Mouse (Mus musculus): ENCODE results near the gene Foxj3. TPM values are rescaled to one million over a fixed set of nuclear protein-coding genes. Genes with fewer than 3 reads are reported as not detected.

Gene Foxj3
- polyA plus RNA-seq, 1 experiment from 2014 or later = 28.5 TPM

- Histone ChIP-seq H3K9me3 (ENCODE audit: low read depth, low read length) (no peaks in the 10 kb centered on the region), H3K9ac (no peak overlapping the region), H3K36me3 (ENCODE audit: insufficient read depth) (no peaks in the 10 kb centered on the region), H3K27me3 (ENCODE audit: insufficient read depth, low read length) (no peaks in the 10 kb centered on the region), H3K27ac (ENCODE audit: low read depth) (no peak overlapping the region), H3K4me2 (no peak overlapping the region), H3K4me1 (ENCODE audit: insufficient read depth) (no peaks in the 10 kb centered on the region; the same call in 1 of the 2 replicates), H3K4me3 (ENCODE audit: low read depth, low read length) (no peak overlapping the region)
- ATAC-seq (ENCODE audit: insufficient read depth) (no peak), DNase-seq (peak; percentile 58)
- WGBS = 27% methylated on average over 5 of the region's 5 CpGs
- TF ChIP-seq CTCF (IDR thresholded peaks at IDR 0.05; ENCODE audit: low read depth) = peak; percentile 76
Observed at GRCm38 (mm10) chr4:119667454-119667853, 130.7 kb downstream of the Foxj3 start.

GRCm38 (mm10) chr4:119668185-119668584 is 131.4 kb downstream of the Foxj3 start:
- TF ChIP-seq CTCF (IDR thresholded peaks at IDR 0.05; ENCODE audit: low read depth) = no peak
- DNase-seq = no peak
- no peaks in the 10 kb centered on the region for H3K27me3 ChIP-seq (ENCODE audit: insufficient read depth, low read length)

GRCm38 (mm10) chr4:119668596-119668995 is 131.8 kb downstream of the Foxj3 start:
- DNase-seq (no peak), ATAC-seq (ENCODE audit: insufficient read depth) (no peak)
- Histone ChIP-seq H3K9ac (no peak overlapping the region), H3K36me3 (ENCODE audit: insufficient read depth) (no peaks in the 10 kb centered on the region), H3K27me3 (ENCODE audit: insufficient read depth, low read length) (no peaks in the 10 kb centered on the region), H3K4me1 (ENCODE audit: insufficient read depth) (no peaks in the 10 kb centered on the region; the same call in 1 of the 2 replicates), H3K4me3 (ENCODE audit: low read depth, low read length) (no peak overlapping the region), H3K9me3 (ENCODE audit: low read depth, low read length) (no peaks in the 10 kb centered on the region), H3K4me2 (no peak overlapping the region), H3K27ac (ENCODE audit: low read depth) (no peak overlapping the region)
- TF ChIP-seq CTCF (IDR thresholded peaks at IDR 0.05; ENCODE audit: low read depth) = no peak
- whole genome bisulfite sequencing = 73% methylated on average over 4 of the region's 4 CpGs

More at GRCm38 (mm10) chr4:119668185-119668584, 131.4 kb downstream of the Foxj3 start:
- H3K4me2 ChIP-seq = no peak overlapping the region
- H3K4me3 ChIP-seq (ENCODE audit: low read depth, low read length) = no peak overlapping the region
- no peaks in the 10 kb centered on the region for H3K36me3 ChIP-seq (ENCODE audit: insufficient read depth)
- 83% methylated on average over 3 of the region's 3 CpGs for WGBS
- H3K27ac ChIP-seq (ENCODE audit: low read depth) = no peak overlapping the region
- no peaks in the 10 kb centered on the region for H3K9me3 ChIP-seq (ENCODE audit: low read depth, low read length)
- H3K9ac ChIP-seq = no peak overlapping the region
- no peak for ATAC-seq (ENCODE audit: insufficient read depth)
- H3K4me1 ChIP-seq (ENCODE audit: insufficient read depth) = no peaks in the 10 kb centered on the region; the same call in 1 of the 2 replicates

- H3K4me2 ChIP-seq = no peak overlapping the region
- no peaks in the 10 kb centered on the region for H3K27me3 ChIP-seq (ENCODE audit: insufficient read depth, low read length)
- peak; percentile 27 for DNase-seq
- H3K4me3 ChIP-seq (ENCODE audit: low read depth, low read length) = no peak overlapping the region
- ATAC-seq (ENCODE audit: insufficient read depth) = no peak
- H3K4me1 ChIP-seq (ENCODE audit: insufficient read depth) = no peaks in the 10 kb centered on the region; the same call in 1 of the 2 replicates
- WGBS = 70% methylated on average over 10 of the region's 10 CpGs
- no peaks in the 10 kb centered on the region for H3K9me3 ChIP-seq (ENCODE audit: low read depth, low read length)
- TF ChIP-seq CTCF (IDR thresholded peaks at IDR 0.05; ENCODE audit: low read depth) = no peak
- H3K27ac ChIP-seq (ENCODE audit: low read depth) = no peak overlapping the region
- no peaks in the 10 kb centered on the region for H3K36me3 ChIP-seq (ENCODE audit: insufficient read depth)
- H3K9ac ChIP-seq = no peak overlapping the region
Observed at GRCm38 (mm10) chr4:119669356-119670209, 132.8 kb downstream of the Foxj3 start.

GRCm38 (mm10) chr4:119670210-119670555 is 133.4 kb downstream of the Foxj3 start:
- Histone ChIP-seq H3K4me1 (ENCODE audit: insufficient read depth) (no peaks in the 10 kb centered on the region; the same call in 1 of the 2 replicates), H3K36me3 (ENCODE audit: insufficient read depth) (no peaks in the 10 kb centered on the region), H3K9me3 (ENCODE audit: low read depth, low read length) (no peaks in the 10 kb centered on the region), H3K4me2 (no peak overlapping the region), H3K4me3 (ENCODE audit: low read depth, low read length) (no peak overlapping the region), H3K9ac (no peak overlapping the region), H3K27me3 (ENCODE audit: insufficient read depth, low read length) (no peaks in the 10 kb centered on the region), H3K27ac (ENCODE audit: low read depth) (no peak overlapping the region)
- no peak for TF ChIP-seq CTCF (IDR thresholded peaks at IDR 0.05; ENCODE audit: low read depth)
- DNase-seq = no peak
- 46% methylated on average over 7 of the region's 7 CpGs for WGBS
- ATAC-seq (ENCODE audit: insufficient read depth) = no peak

GRCm38 (mm10) chr4:119670736-119671135 is 133.9 kb downstream of the Foxj3 start:
- TF ChIP-seq CTCF (IDR thresholded peaks at IDR 0.05; ENCODE audit: low read depth) = no peak

GRCm38 (mm10) chr4:119671164-119671563 is 134.4 kb downstream of the Foxj3 start:
- 83% methylated on average over 9 of the region's 9 CpGs for WGBS
- no peaks in the 10 kb centered on the region for H3K27me3 ChIP-seq (ENCODE audit: insufficient read depth, low read length)

More at GRCm38 (mm10) chr4:119670736-119671135, 133.9 kb downstream of the Foxj3 start:
- Histone ChIP-seq H3K27ac (ENCODE audit: low read depth) (no peak overlapping the region), H3K36me3 (ENCODE audit: insufficient read depth) (no peaks in the 10 kb centered on the region), H3K4me3 (ENCODE audit: low read depth, low read length) (no peak overlapping the region), H3K9ac (no peak overlapping the region), H3K4me2 (no peak overlapping the region), H3K4me1 (ENCODE audit: insufficient read depth) (no peaks in the 10 kb centered on the region; the same call in 1 of the 2 replicates), H3K9me3 (ENCODE audit: low read depth, low read length) (no peaks in the 10 kb centered on the region), H3K27me3 (ENCODE audit: insufficient read depth, low read length) (no peaks in the 10 kb centered on the region)
- no peak for DNase-seq
- WGBS = 88% methylated on average over 6 of the region's 6 CpGs
- no peak for ATAC-seq (ENCODE audit: insufficient read depth)

More at GRCm38 (mm10) chr4:119671164-119671563, 134.4 kb downstream of the Foxj3 start:
- Histone ChIP-seq H3K4me3 (ENCODE audit: low read depth, low read length) (no peak overlapping the region), H3K27ac (ENCODE audit: low read depth) (no peak overlapping the region), H3K9ac (no peak overlapping the region), H3K4me1 (ENCODE audit: insufficient read depth) (no peaks in the 10 kb centered on the region; the same call in 1 of the 2 replicates), H3K9me3 (ENCODE audit: low read depth, low read length) (no peaks in the 10 kb centered on the region), H3K36me3 (ENCODE audit: insufficient read depth) (no peaks in the 10 kb centered on the region), H3K4me2 (no peak overlapping the region)
- no peak for TF ChIP-seq CTCF (IDR thresholded peaks at IDR 0.05; ENCODE audit: low read depth)
- DNase-seq (no peak), ATAC-seq (ENCODE audit: insufficient read depth) (no peak)
